Mouse (Mus musculus) CH12.LX (cell line): Measurements from ENCODE around the gene Bcor.

Experiments
- CTCF ChIP-seq, 2 experiments: IDR thresholded peaks in 1 of 2; conservative IDR thresholded peaks in 1 of 2; 2 replicates each; pipeline ENCODE4 v1.5.1; 2011 to 2012; ENCODE audit warnings: low read depth in 2 of 2, low read length in 2 of 2, improper control_type of control experiment in 1 of 2, inconsistent platforms in 1 of 2, mild to moderate bottlenecking in 1 of 2, moderate library complexity in 1 of 2
- POLR2A ChIP-seq: IDR thresholded peaks from 2 replicates; pipeline ENCODE4 v1.6.1; 2011; ENCODE audit warnings: low read depth, mild to moderate bottlenecking, improper control_type of control experiment, low read length

DNA sequence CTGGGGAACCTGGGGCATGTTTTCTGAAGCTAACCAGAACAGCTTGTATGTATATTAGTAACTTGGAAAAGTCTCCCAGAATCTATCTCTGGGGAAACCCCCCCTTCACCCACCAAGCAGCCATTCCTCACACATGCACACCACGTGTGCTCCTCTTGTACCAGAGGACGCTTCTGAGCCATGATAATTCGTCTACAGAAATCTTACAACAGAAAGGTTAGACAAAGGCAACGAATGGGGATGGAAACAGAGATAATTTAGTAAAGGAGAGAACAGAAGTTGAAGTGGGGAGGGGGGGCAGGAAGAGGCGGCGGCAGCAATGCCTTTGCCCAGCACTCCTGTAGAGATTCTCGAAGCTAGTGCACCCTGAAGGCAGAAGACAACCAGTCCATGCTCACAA is 172.6 kb downstream of the Bcor start:
- TF ChIP-seq CTCF (conservative IDR thresholded peaks at IDR 0.05 in 1 of 2, IDR thresholded peaks at IDR 0.05 in 1 of 2; ENCODE audit: low read depth in 2 of 2, low read length in 2 of 2), result no peak
- no peak for TF ChIP-seq POLR2A
